Mouse (Mus musculus): ENCODE data around the gene Stard10.

Gene Stard10

DNA sequence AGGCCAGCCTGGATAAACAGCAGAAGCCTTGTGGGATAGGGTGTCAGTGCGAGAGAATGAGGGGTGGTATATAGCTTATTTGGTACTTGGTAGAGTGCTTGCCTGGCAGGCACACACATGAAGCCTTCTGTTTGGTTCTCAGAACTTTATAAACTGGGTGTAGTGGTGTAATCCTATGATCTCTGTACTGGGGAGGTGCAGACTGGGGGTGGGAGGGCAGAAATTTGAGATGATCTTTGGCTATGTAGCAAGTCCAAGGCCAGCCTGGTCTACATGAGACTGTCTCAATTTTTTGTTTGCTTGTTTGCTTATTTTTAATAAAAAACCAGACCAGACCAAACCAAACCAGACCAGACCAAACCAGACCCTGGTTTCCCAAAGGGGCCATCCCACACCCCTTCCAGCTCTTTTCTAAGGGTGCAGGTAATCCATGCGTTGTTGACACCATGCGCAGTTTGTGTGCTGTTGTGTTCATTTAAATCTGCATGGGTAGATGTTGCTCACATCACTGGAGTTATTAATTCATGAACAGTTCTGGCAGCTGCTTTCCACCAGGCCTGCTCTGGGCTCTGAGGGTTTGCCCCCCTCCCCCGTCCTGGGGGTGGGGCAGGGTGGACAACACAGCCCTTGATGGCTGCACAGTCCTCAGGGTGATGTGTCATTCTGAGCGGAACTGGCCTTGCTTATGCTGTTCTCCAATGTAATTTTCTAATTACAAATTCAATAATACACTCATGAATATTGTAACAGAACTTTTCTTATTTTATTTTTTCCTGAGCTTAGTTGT is 15.4 kb downstream of the Stard10 start:
- DNase-seq = no peak

DNA sequence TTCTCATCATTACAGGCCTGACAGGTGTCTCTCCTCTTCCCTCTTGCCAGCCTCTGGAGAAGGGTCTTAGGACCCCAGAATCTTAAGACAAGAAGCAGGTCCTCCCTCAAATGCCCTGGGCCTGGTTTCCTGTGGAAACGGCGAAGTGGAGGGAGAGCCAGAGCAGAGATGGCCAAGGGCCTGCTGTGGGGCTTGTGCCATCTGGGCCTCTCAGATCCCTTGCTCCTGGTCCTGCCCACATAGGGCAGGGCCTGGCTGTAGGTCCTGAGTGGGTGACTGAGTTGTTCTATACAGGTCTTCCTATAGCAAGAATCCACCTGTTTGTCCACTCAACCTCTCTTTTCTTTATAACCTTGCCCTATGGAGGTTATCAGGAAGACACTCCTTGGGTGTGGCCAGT is 18.3 kb downstream of the Stard10 start:
- DNase-seq = no peak

DNA sequence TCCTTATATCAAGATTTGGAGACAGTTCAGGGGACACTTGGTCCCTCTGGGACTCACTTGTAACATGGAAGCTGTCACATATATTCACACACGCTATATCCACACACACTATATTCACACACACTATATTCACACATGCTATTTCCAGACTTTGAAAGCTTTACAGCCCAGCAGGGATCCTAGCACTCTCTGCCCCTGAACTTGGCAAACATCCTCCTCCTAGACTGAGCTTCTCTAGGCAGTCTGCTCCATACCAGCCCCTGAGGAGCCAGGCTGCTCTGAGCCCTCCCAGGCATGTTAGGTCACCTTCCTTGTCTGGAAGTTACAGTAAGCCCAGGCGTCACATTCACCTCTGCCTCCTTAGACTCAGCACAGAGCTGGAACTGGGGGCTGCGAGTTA is 19.8 kb downstream of the Stard10 start:
- DNase-seq = no peak

DNA sequence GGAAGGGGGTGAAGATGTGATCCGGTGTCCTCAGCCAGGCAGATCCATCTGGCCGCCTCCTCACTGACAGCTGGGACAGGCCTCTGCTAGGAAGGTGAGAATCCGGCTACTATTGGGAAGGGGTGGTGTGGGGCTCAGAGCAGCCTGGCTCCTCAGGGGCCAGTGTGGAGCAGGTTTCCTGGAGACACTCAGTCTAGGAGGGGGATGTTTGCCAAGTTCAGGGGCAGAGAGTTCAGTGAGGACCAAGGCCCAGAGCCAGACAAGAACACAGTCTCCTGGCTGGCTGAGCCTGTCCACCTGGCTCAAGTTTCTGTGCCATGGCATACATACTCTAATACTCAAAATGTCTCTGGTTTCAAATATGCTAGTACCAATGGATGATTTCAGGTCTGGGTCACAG is 20.5 kb downstream of the Stard10 start:
- no peak for DNase-seq

DNA sequence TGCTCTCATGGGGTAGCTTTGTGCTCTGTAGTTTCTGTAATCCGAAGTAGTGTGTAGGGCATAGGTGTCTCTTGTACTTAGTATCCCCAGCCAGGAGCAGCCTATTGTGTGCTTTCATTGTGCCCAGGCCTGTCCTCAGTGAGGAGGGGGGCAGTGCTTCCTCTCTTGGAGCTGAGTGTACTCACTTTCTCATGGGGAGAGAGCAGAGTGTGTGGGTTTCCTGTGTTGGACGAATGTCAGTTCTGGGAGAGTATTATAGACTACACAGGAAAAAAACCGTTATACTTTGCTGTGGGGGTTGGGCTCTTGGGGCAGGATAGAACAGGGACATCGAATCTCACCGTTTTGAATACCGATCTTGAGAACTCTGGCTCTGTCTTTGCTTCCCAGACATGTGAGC is 24.5 kb downstream of the Stard10 start:
- DNase-seq = no peak

DNA sequence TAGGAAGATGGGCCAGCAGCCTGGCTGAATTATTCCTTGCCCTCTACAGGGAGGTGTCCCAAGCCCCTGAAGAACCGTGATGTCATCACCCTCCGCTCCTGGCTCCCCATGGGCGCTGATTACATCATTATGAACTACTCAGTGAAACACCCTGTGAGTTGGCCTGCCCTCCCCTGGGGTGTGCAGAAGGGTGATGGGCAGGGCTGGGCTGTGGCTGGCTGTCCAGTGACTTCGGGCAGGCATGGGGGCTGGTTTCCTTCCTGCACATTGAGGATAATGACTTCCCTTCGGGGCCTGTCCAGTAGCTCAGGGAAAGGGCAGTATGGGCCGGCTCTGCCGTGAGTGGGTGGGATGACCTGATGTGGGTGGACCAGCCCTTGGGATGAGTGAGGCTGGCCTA is 26.2 kb downstream of the Stard10 start:
- DNase-seq = no peak

DNA sequence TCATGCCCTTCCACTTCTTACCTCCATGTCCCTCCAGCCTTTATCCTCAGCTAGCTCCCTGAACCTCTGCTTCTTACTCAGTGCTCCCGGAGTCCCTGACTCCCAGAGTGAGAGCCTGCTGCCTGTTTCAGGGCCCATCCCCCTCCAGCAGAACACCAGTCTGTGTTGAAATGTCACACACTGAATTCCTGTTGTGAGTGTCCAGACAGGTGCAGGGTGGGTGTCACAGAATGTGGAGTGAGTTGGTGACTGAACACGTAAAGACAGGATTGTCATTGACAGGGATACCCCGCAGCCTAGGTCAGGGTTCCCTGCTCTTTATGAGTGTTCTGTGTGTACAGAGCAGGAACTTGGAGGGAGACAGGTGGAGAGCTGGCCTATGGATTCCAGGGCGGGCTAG is 28.0 kb downstream of the Stard10 start:
- DNase-seq = no peak

DNA sequence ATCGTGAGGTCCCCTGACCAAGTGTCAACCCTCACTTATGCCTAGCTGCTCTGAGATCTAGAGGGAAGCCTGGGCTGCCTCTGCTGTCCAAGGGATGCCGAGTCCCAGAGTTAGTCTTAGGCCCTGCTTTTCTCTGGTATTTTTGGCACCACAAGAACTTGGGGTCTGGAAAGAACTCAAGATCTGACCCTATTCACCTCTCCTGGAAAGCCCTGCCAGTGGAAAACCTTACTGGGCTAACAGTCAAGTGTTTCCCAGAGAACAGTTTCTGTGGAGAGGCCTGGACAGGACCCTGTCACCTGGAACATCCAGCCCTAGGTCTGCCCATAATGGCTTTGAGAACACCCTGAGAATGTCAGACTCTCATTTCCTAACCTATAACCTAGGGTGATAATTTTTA is 30.1 kb downstream of the Stard10 start:
- DNase-seq = no peak

DNA sequence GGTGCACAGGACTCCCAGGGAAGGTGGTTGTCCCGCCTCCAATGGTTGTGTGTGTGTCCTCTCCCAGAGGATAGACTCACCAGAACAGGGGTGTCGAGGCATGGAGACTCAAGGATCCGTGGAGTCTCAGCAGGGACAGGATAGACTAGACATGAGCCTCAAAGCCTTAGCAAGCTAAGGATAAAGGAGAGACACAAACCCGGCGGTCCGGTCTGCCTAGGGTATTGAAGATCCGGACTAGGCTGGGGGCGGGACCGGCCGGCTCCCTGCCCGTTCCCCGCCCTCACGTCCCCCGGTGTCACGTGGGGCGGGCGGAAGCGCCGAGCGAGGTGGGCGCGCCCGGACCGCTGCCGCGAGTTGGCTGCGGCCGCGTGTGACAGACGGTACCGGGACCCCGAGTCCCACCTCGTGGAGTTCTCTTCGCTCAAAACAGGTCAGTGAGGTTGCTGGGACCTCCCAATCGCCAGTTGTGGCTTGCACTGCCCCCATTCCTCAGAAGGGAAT is 30.9 kb downstream of the Stard10 start, which contains the start of gene Arap1:
Arap1 (plus strand) TSS at position 301 of the 504 bp plus-strand sequence.
- DNase-seq = peak; percentile 44 to 61

DNA sequence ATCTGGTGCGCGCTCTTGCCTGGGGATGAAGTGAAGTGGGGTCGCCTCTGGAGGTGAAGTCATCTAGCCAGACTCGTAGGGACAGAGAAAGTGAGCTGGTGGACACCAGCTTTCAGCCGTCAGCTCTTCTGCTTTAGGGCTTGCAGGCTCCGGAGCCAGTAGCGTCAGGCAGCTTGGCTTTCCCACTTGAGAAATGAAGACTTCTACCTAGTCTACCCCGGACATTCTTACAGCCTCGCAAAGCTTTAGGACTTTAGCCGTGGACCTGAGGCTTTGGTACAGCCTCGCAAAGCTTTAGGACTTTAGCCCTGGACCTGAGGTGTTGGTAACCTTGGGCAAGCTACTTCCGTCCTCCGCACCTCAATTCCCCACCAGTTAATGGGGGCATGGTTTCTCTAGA is 31.4 kb downstream of the Stard10 start:
- DNase-seq = peak; percentile 49 to 50

DNA sequence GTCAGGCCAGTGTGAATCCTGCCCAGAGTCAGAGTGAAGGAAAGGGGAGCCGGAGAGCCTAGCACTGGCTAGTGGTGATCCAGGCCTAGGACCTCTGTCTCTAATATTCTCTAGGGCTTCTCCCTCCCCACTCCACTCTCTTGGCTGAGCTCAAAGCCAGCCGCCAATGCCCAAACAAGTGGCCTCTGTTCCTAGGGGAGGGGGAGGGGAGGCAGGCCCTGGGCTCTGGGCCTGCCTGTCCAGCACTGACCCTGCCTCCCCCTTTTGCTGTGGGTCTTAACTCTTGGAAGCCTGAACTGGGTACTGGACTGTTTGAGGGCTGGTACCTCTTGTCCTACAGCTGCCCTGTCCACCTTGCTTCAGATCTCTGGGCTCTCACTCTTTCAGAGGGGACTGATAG is 33.0 kb downstream of the Stard10 start:
- DNase-seq = no peak

DNA sequence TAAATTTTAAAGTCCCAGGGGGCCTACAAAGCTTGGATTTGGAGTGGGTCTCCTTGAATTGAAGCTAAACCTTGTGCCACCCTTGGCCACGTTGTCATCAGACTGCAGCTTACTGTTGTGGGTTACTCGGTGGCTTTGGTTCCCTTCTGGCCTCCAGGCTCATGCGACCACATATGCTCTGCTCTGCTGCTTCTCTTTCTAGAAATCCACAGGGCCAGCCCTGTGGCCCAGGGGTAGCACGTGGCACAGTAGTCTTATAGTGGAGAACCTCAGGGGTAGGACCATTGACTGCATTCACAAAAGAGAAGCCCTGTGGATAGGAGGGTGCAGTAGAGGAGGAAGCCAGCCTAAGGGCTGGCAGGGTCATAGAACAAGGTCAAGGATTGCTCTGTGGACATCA is 35.5 kb downstream of the Stard10 start:
- no peak for DNase-seq

DNA sequence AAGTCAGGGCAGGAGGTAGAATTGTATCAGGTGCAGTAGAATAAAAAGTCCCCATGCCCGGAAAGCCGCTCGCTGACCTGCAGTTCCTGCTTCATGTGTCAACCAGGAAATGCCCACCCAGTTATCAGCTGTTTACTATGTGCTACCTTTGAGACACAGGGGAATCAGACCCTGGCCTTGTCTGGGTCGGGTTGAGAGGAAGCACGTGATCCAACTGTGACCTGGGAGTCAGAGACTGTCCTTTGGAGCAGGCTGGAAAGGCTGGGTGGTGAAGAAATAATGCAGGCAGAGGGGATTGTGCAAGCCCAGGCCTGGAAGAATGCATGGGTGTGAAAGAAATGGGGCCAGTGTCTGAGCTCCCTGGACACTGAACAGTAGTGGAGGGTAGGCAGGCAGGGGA is 37.5 kb downstream of the Stard10 start:
- peak; percentile 28 to 52 for DNase-seq

DNA sequence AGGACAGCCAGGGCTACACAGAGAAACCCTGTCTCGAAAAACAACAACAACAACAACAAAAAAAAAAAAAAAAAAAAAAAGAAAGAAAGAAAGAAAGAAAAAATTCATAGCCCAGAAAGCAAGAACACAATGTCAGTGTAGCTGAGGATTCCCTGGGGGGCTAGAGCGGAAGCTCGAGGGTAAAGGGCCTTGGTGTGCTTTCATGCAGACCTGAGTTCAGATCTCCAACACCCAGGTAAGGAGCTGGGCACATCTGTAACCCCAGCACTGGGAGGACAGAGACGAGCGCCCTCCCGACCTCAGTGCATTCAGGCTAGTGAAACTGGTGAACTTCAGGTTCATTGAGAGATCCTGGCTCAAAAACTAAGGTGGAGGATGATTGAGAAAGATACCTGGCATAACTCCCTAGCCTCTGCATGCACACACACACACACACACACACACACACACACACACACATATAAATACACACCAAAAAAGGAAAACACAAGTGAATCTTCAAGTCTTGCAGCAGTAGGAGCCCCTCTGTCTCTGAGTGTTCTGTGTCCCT is 38.7 kb downstream of the Stard10 start:
- no peak for DNase-seq

DNA sequence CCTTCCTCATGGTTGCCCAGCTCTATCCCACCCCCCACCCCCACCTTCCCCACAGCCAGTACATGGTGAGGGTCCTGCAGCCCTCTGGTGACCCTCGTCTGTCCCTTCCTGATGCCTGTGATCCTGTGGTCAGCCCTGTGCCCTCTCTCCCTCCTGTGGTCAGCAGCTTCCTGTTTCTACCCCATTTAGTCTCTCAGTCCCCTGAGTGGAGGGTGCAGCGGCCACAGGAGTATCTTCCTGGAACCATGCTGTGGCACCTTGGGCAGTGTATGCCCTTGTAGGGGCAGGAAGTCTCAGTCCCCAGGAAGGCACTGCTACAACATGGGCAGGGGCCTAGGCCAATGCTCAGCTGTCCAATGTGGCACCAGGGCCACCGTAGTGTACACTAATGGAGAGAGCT is 40.0 kb downstream of the Stard10 start:
- DNase-seq = no peak

DNA sequence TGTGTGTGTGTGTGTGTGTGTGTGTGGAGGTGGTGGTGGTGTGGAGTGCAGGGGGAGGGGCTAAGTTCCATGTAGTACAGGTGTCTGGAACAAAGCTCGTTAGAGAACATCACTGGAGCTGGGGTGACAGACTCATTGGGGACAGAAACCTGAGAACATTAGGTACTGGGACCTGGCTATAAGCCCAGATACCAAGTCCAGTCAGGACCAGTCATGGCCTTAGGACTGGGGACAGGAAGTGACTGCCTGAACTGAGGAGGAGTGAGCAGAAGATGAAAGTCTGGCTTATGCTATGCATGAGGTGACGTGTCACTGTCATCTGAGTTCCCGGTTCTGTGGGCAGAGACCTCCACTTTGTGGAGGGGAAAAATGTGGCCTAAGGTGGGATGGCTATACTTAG is 43.5 kb downstream of the Stard10 start:
- peak; percentile 39 to 55 for DNase-seq

DNA sequence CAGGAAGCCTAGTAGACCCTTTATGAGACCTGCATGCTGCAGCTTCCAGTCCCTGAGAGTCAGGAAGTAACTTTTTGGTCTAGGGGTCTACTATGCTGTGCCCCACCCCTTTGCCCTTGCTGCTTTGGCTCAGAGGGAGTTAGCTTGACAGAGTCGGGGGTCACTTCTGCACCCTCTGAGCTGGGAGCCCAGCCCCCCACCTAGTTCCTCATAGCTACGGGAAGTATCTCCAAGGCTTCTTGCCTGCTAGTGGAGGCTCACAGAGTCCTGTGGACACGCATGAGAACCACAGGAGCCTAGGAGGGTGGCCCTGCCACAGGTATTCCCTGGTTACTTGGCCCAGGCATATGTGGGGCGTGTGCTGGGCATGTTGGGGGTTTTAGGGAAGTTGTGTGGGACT is 44.1 kb downstream of the Stard10 start:
- no peak for DNase-seq

DNA sequence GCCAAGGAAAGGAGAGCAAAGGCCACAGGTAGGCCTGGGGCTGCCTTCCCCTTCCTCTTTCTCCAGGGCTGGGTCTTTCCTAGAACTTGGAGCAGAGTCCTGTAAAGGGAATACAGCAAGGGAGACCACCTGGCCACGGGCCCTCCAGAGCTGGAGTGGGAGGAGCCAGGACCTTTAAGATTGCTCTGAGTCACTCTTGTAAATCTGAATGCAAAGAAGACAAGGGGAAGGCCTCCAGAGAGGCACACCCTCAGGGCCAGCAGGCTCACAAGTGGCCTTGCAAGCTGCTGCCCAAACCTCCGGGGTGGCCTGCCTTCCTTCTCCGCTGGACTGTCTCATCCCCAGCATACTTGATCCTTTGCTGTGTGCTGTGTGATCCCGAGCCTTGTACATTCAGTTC is 44.9 kb downstream of the Stard10 start:
- no peak for DNase-seq

DNA sequence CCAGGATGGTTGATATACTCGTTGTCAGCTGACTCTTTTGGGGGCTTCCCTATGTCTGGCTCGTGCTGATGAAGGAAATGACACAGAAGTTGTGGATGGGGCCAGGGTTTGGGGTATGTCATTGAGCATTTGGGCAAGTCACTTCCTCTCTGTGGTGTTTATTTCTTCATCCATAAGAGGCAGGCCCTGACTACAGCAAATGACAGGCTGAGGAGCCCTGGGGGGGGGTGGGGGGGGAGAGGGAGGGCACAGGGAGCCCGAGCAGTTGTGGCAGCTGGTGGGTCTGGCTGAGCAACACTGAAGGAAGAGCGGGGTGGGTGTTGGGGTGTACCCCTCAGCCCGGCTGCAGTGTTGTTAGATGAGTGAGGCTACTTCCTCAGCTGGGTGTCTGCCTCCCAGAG is 45.9 kb downstream of the Stard10 start:
- no peak for DNase-seq

DNA sequence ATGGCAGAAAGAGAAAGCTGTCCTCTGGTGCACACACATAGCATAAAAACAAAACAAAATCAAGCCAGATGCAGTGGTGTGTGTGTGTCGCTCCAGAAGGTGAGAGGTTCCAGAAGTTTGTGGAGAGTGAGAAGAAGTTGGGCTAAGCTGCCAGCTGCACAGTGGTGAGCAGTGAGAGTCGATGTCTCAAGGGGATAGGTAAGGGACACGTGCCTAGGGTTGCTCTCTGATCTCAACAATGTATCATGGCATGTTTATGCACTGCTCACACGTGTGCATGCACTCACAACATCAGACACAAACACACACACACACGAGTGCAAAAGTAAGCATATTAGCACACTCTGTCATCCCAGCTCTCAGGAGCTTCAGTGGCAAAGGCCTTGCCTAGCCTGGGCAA is 47.0 kb downstream of the Stard10 start:
- no peak for DNase-seq

DNA sequence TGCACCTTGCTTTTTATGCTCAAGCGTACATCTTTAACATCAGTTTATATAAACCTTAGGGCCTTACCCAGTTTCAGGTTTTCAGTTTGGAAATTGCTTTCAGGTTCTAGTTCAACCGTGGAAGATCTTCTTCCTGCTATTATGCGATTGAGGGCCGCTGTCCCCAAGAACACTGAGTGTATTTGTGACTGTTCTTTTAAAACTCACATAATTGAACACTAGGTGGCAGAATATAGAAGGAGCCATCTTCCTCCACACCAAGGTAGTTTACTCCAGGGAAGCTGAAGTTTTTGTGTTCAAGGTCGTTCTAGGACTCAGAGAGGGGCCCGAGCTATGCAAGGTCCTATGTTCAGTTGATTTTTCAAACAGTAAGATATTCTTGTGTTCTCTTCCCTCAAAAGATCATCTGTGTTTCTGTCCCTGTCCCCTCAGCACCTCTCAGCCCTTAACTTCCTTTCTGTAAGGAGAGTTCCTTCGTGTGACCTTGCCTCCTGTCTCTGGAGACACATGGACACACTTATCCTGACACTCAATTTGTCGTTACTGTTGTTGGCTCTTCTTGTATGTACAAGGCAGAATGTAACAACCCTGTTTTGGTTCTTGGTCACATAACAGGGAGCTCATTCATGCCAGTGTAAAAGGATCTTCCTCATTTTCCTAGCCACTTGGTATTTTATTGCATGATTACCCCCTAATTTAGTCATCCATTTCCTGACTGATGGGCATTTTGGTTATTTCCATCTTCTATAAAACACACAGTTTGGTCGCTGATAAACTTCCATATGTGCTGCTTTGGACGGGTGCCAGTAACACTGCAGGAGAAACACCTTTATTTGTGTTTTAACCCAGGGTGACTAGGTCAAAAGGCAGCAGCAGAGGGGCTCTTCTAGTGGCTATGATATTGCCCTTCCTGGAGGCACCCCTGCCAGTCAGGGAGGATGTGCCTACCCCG is 51.3 kb downstream of the Stard10 start:
- DNase-seq = no peak

DNA sequence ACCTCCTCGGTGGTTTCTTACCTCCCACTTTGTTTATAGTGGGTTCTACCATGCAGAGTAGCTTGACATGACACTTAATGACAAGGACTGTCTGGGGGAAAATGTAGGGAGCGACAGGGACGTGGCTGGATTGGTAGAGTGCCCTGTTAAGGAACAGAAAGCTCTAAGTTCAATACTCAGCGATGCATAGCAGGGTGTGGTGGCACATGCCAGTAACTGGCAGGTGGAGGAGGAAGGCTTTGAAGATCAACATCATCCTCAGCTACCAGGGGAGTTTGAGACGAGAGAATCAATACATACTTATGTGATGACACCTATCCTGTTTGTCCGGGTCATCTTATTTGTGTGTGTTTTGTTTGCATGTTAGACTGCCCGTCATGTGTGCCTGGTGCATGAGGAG is 52.8 kb downstream of the Stard10 start:
- no peak for DNase-seq

DNA sequence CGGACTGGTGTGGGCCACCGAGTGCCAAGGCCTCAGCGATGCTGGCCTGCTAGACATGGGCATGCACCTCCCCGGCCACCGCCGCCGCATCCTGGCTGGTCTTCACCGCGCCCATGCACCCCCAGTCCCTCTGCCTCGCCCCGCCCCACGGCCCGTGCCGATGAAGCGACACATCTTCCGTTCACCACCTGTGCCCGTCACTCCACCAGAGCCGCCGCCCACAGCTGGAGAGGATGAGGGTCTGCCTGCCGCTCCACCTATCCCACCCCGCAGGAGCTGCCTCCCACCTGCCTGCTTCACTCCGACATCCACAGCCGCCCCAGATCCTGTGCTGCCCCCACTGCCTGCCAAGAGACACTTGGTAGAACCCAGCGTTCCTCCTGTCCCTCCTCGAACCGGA is 56.2 kb downstream of the Stard10 start:
- DNase-seq = no peak

DNA sequence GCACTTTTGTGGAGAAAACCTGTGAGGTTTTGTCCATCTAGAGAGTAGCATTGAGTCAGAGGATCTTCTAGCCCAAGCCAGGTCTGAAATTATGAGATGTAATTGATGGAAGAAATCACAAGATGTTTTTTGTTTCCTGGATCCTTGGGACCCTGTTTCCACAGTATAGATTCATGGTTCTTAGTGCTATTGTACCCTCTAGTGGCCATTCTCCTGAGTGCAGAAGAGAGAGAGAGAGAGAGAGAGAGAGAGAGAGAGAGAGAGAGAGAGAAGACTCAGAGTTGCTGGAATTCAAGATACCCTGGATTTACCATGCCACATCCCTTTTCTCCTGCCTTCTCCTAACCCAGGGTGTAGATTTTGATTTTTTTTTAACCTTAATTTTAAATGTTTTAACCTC is 57.3 kb downstream of the Stard10 start:
- peak in 1 of 2 experiments; percentile 44 for DNase-seq

All from kidney, adult 8-10 months (tissue).